Mouse (Mus musculus) sigmoid colon, adult 10 weeks (tissue): ENCODE measurements around the gene Samd13. TPM values are rescaled to one million over a fixed set of nuclear protein-coding genes. Genes with fewer than 3 reads are reported as not detected.

ENCODE experiments used
- polyA plus RNA-seq: library from polyadenylated mRNA; stranded (reverse); fragments of 350-450 nt; fragmentation: Illumina TruSeq; extraction: RNeasy Lipid Tissue Mini Kit (QIAGEN cat#74804); gene quantifications from one replicate; pipeline ENCODE4 v1.2.3, GENCODE M21; 2014; ENCODE audit warnings: low read depth, low replicate concordance

Gene Samd13
- polyA plus RNA-seq: 4.5 TPM

DNA sequence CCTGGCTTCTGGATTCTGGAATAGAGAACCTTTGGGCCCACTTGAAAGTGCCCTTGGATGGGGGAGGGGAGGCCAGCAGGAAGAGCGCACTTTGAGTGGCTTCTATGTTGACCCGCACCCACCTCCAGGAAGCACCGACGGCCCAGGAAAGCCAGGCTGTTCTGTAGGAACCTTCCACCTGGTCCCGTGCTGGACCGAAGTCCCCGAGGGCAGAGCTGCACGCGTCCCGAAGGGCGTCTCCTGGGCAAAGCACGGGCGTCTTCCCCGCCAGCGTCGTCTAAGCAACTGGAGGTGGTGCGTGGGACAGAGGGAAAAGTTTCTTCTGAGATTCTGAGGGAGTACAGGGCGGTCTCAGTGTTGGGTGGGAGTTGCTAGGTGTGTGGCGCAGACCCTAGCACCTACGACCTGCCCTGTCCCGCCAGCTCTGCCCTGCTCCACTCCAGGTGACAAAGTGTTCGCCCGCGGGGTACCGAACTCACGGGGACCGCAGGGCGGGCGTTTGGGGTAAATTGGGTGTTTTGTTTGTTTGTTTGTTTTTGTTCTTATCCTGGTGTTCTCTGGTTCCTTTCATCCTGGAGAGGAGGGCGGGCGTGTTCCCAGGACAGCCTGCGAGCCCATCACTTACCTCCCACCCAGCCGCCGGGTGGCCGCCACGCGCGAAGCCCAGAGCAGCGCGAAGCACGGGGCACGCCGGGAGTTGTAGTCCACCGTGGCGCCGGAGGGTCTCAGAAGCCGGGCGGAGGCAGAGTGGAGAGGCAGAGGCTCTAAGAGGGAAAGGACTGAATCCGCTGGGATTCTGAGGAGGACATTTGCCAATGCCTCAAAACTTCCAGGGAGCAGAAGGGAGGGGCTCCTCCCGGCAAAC is at the start of gene Samd13:
Samd13 (minus strand) TSS at position 782 of the 865 bp plus-strand sequence.

GRCm38 (mm10) chr3:146651217-146651616 is 34.2 kb downstream of the Samd13 start, which contains the start of gene 4930503B20Rik:
Gene 4930503B20Rik, minus strand, starts transcription at chr3:146651317.

DNA sequence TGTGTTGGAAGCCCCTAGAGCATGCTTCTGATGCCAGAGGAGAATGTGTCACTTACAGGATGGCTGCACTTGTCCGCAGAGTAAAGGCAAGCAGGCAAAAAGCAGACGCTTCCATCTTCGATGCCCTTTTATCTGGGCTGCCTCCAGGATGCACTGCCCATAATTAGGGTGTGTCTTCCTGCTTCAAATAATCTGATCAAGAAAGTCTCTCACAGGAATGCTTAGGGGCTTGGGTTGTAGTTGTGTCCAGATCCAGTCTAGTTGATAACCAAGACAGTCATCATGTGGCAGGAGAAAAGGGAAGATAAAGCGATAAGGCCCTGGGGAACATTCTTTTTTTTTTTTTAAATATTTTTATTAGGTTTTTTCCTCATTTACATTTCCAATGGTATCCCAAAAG is 69.9 kb downstream of the Samd13 start, which contains the start of gene Dnase2b:
Dnase2b (minus strand) TSS at position 101 of the 400 bp plus-strand sequence.

Other genes starting within 250 kb of the Samd13 start
- 28.3 TPM for gene Ctbs, start 235.8 kb downstream of the Samd13 start, polyA plus RNA-seq
- 12.7 TPM for gene Spata1, start 185.8 kb downstream of the Samd13 start, polyA plus RNA-seq
- 1,557 TPM for gene Gng5, start 185.8 kb downstream of the Samd13 start, polyA plus RNA-seq
- 139 TPM for gene Rpf1, start 164.2 kb downstream of the Samd13 start, polyA plus RNA-seq
- gene Uox, start 115.2 kb downstream of the Samd13 start, polyA plus RNA-seq: 3.3 TPM
- not detected for gene Dnase2b, start 70.0 kb downstream of the Samd13 start, polyA plus RNA-seq
- 2.3 TPM for gene 4930503B20Rik, start 34.3 kb downstream of the Samd13 start, polyA plus RNA-seq
- 170 TPM for gene Prkacb, start 127.4 kb upstream of the Samd13 start, polyA plus RNA-seq
- gene Ttll7, start 166.8 kb upstream of the Samd13 start, polyA plus RNA-seq: 41.0 TPM